ENCODE assay signal across 14 mouse cellular contexts in genomic region chr11:4983538-4983937, GRCm38 (mm10). TPM values are rescaled to one million over a fixed set of nuclear protein-coding genes. Genes with fewer than 3 reads are reported as not detected.
DNase-seq lines count a peak whose midpoint lies in the region; ATAC-seq and TF ChIP-seq lines count a peak whose summit lies in the region.
"Had no signal": no experiment of that assay in that cellular context is flagged by ENCODE, and none has a peak within 500 bp of the region (broad histone marks: within the 10 kb centered on the region; RNA-seq: fewer than 3 reads in every experiment).

No protein-coding gene starts in this region.

- no peak for TF ChIP-seq CTCF in liver, adult 2 months (IDR thresholded peaks at IDR 0.05; ENCODE audit: low read depth, low read length)

- ATAC-seq in liver, embryonic 11.5 days (replicated peaks; ENCODE audit: low FRiP score) = no peak
- ATAC-seq in neural tube, embryonic 13.5 days (ENCODE audit: low read depth) = no peak
- no peak for ATAC-seq in neural tube, embryonic 15.5 days (ENCODE audit: low FRiP score)
- no peak for ATAC-seq in midbrain, embryonic 13.5 days
- ATAC-seq: activated CD4-positive, CD25-positive, alpha-beta regulatory T cell, adult 4 months; forebrain, embryonic 13.5 days; forebrain, embryonic 15.5 days; Patski had no signal

- no peaks in the 10 kb centered on the region for H3K9me3 ChIP-seq in liver, embryonic 11.5 days (ENCODE audit: control insufficient read depth, low read length)
- H3K9me3 ChIP-seq in neural tube, embryonic 13.5 days = no peaks in the 10 kb centered on the region
- H3K9me3 ChIP-seq in neural tube, embryonic 15.5 days (replicated peaks) = no peaks in the 10 kb centered on the region
- no peaks in the 10 kb centered on the region for H3K9me3 ChIP-seq in midbrain, embryonic 13.5 days
- H3K9me3 ChIP-seq: embryonic facial prominence, embryonic 10.5 days; embryonic facial prominence, embryonic 12.5 days; forebrain, embryonic 13.5 days; forebrain, embryonic 15.5 days had no signal

- TF ChIP-seq POLR2A in liver, adult 2 months (IDR thresholded peaks at IDR 0.05; ENCODE audit: extremely low read depth, insufficient read depth, low read length) = no peak

- peaks cover 11% of the 10 kb centered on the region; the same call in 1 of the 2 replicates for H3K79me2 ChIP-seq in liver, adult 2 months (ENCODE audit: control insufficient read depth, insufficient read depth, low read length)

- DNase-seq in liver, adult 2 months (ENCODE audit: extremely low read depth, low read depth, low spot score) = no peak
- no peak for DNase-seq in liver, embryonic 11.5 days (ENCODE audit: low spot score)
- DNase-seq: adrenal gland, adult 8-10 months; cerebellum, adult 11-12 months had no signal

- WGBS in liver, adult 2 months = 80% methylated on average over 2 of the region's 2 CpGs
- 46% methylated on average over 2 of the region's 2 CpGs for WGBS in liver, embryonic 11.5 days
- WGBS in neural tube, embryonic 13.5 days = 66% methylated on average over 2 of the region's 2 CpGs
- 64% methylated on average over 2 of the region's 2 CpGs for WGBS in neural tube, embryonic 15.5 days
- 54% methylated on average over 2 of the region's 2 CpGs for WGBS in midbrain, embryonic 13.5 days

- H3K9ac ChIP-seq in liver, adult 2 months (ENCODE audit: low read depth, low read length) = no peak overlapping the region
- H3K9ac ChIP-seq in liver, embryonic 11.5 days (ENCODE audit: low read depth, low read length) = no peak overlapping the region
- H3K9ac ChIP-seq in neural tube, embryonic 13.5 days = 0 out of 2 replicates have a peak overlapping the region, but pooled peaks have one; percentile 45
- H3K9ac ChIP-seq in neural tube, embryonic 15.5 days (replicated peaks) = no peak overlapping the region
- H3K9ac ChIP-seq in midbrain, embryonic 13.5 days (replicated peaks) = no peak overlapping the region
- H3K9ac ChIP-seq: forebrain, embryonic 13.5 days; forebrain, embryonic 15.5 days; forebrain, postnatal 0 days had no signal

- peak overlapping the region; percentile 46; the same call in 1 of the 2 replicates for H3K27ac ChIP-seq in liver, adult 2 months (replicated peaks; ENCODE audit: insufficient read depth, low read depth, low read length)
- no peak overlapping the region for H3K27ac ChIP-seq in liver, embryonic 11.5 days (ENCODE audit: low read depth, low read length)
- H3K27ac ChIP-seq in neural tube, embryonic 13.5 days (replicated peaks) = no peak overlapping the region
- no peak overlapping the region for H3K27ac ChIP-seq in neural tube, embryonic 15.5 days (replicated peaks)
- H3K27ac ChIP-seq in midbrain, embryonic 13.5 days = no peak overlapping the region
- H3K27ac ChIP-seq: embryonic facial prominence, embryonic 10.5 days; embryonic facial prominence, embryonic 12.5 days; forebrain, embryonic 13.5 days; forebrain, embryonic 15.5 days had no signal

- H3K4me3 ChIP-seq in liver, adult 2 months (ENCODE audit: insufficient read depth, low read depth, low read length) = no peak overlapping the region
- no peak overlapping the region for H3K4me3 ChIP-seq in liver, embryonic 11.5 days (ENCODE audit: low read depth, low read length)
- H3K4me3 ChIP-seq in neural tube, embryonic 13.5 days = no peak overlapping the region
- no peak overlapping the region for H3K4me3 ChIP-seq in neural tube, embryonic 15.5 days (replicated peaks)
- no peak overlapping the region for H3K4me3 ChIP-seq in midbrain, embryonic 13.5 days (replicated peaks)
- H3K4me3 ChIP-seq: embryonic facial prominence, embryonic 12.5 days; forebrain, embryonic 13.5 days; forebrain, embryonic 15.5 days had no signal

- H3K27me3 ChIP-seq in liver, adult 2 months (ENCODE audit: control insufficient read depth, insufficient read depth, low read length) = no peaks in the 10 kb centered on the region
- H3K27me3 ChIP-seq in liver, embryonic 11.5 days (replicated peaks; ENCODE audit: control insufficient read depth, insufficient read depth, low read length) = no peaks in the 10 kb centered on the region
- H3K27me3 ChIP-seq in neural tube, embryonic 13.5 days = no peaks in the 10 kb centered on the region
- no peaks in the 10 kb centered on the region for H3K27me3 ChIP-seq in neural tube, embryonic 15.5 days (replicated peaks)
- 0 out of 2 replicates have a peak, but pooled peaks cover 2% of the 10 kb centered on the region for H3K27me3 ChIP-seq in midbrain, embryonic 13.5 days
- H3K27me3 ChIP-seq: embryonic facial prominence, embryonic 12.5 days; forebrain, embryonic 15.5 days had no signal

- no peaks in the 10 kb centered on the region for H3K36me3 ChIP-seq in liver, adult 2 months (ENCODE audit: control insufficient read depth, insufficient read depth, low read length)
- no peaks in the 10 kb centered on the region for H3K36me3 ChIP-seq in liver, embryonic 11.5 days (ENCODE audit: control insufficient read depth, insufficient read depth, low read length)
- H3K36me3 ChIP-seq in neural tube, embryonic 13.5 days = peaks cover under 1% of the 10 kb centered on the region; the same call in 1 of the 2 replicates
- H3K36me3 ChIP-seq in neural tube, embryonic 15.5 days = no peaks in the 10 kb centered on the region
- H3K36me3 ChIP-seq in midbrain, embryonic 13.5 days = no peaks in the 10 kb centered on the region
- H3K36me3 ChIP-seq: embryonic facial prominence, embryonic 12.5 days; forebrain, embryonic 15.5 days had no signal

- H3K4me1 ChIP-seq in liver, adult 2 months (ENCODE audit: control insufficient read depth, insufficient read depth, low read length) = peaks cover 12% of the 10 kb centered on the region; the same call in 1 of the 2 replicates
- peaks cover 32% of the 10 kb centered on the region for H3K4me1 ChIP-seq in liver, embryonic 11.5 days (replicated peaks; ENCODE audit: control insufficient read depth, insufficient read depth, low read length)
- H3K4me1 ChIP-seq in neural tube, embryonic 13.5 days (replicated peaks) = peaks cover 18% of the 10 kb centered on the region
- peaks cover 23% of the 10 kb centered on the region for H3K4me1 ChIP-seq in neural tube, embryonic 15.5 days
- peaks cover 18% of the 10 kb centered on the region for H3K4me1 ChIP-seq in midbrain, embryonic 13.5 days (replicated peaks)

- H3K4me2 ChIP-seq in liver, embryonic 11.5 days = no peak overlapping the region
- no peak overlapping the region for H3K4me2 ChIP-seq in neural tube, embryonic 13.5 days
- no peak overlapping the region for H3K4me2 ChIP-seq in neural tube, embryonic 15.5 days
- no peak overlapping the region for H3K4me2 ChIP-seq in midbrain, embryonic 13.5 days (replicated peaks)
- H3K4me2 ChIP-seq: embryonic facial prominence, embryonic 12.5 days; forebrain, embryonic 15.5 days had no signal

RNA-seq across cellular contexts. Expression of gene Ap1b1, which starts 3.1 kb away (rescaled TPM):
- 30.1 and 41.2 TPM in 2 replicates for total RNA-seq in liver, adult 2 months (2014; rRNA removed)
- polyA plus RNA-seq in liver, adult 2 months (2012; rRNA removed) = 46.7 and 48.8 TPM in 2 replicates
- 126 and 139 TPM in 2 replicates for polyA plus RNA-seq in liver, embryonic 11.5 days (2014; fragmentation: Nextera tagmentation; extraction: Ambion mirVana)
- 84.5 and 89.7 TPM in 2 replicates for polyA plus RNA-seq in neural tube, embryonic 13.5 days (2015; fragmentation: Nextera tagmentation; extraction: Ambion mirVana)
- polyA plus RNA-seq in neural tube, embryonic 15.5 days (2015; fragmentation: Nextera tagmentation; extraction: Ambion mirVana) = 93.8 and 94.4 TPM in 2 replicates
- polyA plus RNA-seq in midbrain, embryonic 13.5 days (2015; fragmentation: Nextera tagmentation; extraction: Ambion mirVana) = 87.2 and 93.9 TPM in 2 replicates

RNA-seq across cellular contexts. Expression of gene Nefh, which starts 35.7 kb away (rescaled TPM):
- 0.09 and 0.20 TPM in 2 replicates for total RNA-seq in liver, adult 2 months (2014; rRNA removed)
- 0.06 TPM in 1 of 2 replicates, not detected in the other for polyA plus RNA-seq in liver, adult 2 months (2012; rRNA removed)
- 0.90 and 1.1 TPM in 2 replicates for polyA plus RNA-seq in liver, embryonic 11.5 days (2014; fragmentation: Nextera tagmentation; extraction: Ambion mirVana)
- 8.1 and 8.6 TPM in 2 replicates for polyA plus RNA-seq in neural tube, embryonic 13.5 days (2015; fragmentation: Nextera tagmentation; extraction: Ambion mirVana)
- 22.1 and 24.0 TPM in 2 replicates for polyA plus RNA-seq in neural tube, embryonic 15.5 days (2015; fragmentation: Nextera tagmentation; extraction: Ambion mirVana)
- polyA plus RNA-seq in midbrain, embryonic 13.5 days (2015; fragmentation: Nextera tagmentation; extraction: Ambion mirVana) = 1.2 TPM in 2 replicates
